Mouse (Mus musculus) kidney, adult 10 weeks (tissue): ENCODE data around the gene Haus7. TPM values are rescaled to one million over a fixed set of nuclear protein-coding genes. Genes with fewer than 3 reads are reported as not detected.

ENCODE experiments used
- polyA plus RNA-seq: library from polyadenylated mRNA; stranded (reverse); fragments of 350-450 nt; fragmentation: Illumina TruSeq; extraction: RNeasy Lipid Tissue Mini Kit (QIAGEN cat#74804); gene quantifications from one replicate; pipeline ENCODE4 v1.2.3, GENCODE M21; 2014; ENCODE audit warnings: low read depth, low replicate concordance

Gene Haus7
- polyA plus RNA-seq, result 7.4 TPM

DNA sequence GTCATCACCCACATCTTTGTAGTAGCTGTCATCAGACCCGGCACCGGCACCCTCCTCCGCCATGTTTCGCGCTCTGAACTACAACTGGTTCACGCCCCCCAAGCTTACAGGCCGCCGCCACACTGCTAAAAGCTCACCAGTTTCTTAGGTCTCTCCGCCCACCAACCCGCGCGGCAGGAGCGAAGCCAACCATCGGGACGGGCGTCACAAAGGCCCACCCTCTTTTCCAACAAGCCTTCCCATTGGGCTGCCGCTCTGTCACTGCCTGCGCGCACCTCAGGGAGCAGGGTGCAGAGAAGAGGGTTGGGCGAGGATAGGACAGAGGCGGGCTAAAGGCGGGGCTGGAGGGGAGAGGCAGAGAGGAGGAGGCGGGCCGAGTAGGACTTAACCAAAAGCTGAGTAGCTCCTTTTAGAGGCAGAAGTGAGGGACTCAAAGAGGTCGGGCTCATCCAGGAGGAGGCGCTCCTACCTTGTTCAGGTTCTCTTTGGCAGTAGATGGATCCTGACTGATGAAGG, at the start of gene Haus7:
TSS of gene Haus7 (minus strand) at position 168 of the 516 bp plus-strand sequence.

DNA sequence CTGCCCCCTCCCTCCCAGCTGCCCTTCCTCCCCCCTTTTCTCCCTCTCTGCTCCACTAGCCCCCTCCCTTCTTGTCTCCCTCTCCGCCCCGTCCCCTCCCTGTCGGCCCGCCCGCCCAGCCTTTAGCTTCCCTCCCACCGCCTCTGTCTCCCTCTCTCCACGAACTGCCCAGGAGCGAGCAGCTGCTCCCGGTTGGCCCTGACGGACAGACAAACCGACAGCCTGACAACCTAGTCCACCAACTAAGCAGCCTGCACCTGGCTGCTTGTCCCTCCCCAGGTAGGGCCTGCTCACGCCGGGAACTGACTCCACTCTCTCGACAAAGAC, 24.6 kb upstream of the Haus7 start, which contains the start of gene Bgn:
TSS of gene Bgn (plus strand) at position 119 of the 327 bp plus-strand sequence.

GRCm38 (mm10) chrX:73435252-73435651, 23.6 kb downstream of the Haus7 start, which contains the start of gene Trex2:
Gene Trex2 (minus strand): TSS chrX:73435344.

DNA sequence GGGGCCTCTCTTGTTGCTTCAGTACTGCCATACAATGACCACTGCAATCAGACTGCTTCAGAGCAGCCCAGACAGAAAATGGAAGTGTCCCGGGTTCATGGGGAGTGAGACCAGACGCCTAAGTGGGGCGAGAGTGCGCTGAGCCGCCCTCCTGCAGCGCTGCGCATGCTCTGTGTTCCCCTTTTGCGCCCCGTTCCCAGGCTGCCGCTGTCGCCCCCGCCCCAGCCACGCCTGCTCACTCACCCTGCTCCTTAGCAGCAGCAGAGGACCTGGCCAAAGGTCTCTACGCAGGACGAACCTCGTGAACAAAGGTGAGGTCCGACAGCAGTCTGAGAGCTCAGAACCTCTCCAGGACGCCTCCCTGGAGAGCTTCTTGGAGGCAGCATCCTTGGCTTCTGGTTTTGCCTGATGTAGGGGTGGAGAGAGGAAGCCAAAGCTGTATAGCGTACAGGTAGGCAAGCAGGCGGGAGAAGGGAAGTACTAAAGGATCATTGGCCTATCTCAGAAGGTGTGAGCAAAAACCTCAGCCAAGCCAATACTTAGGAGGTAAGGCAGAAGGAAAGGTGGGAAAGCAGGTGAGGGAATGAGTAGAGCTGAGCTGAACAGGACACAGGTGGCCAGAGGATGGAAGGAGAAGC, 47.8 kb downstream of the Haus7 start, which contains the start of gene Zfp92:
TSS of gene Zfp92 (plus strand) at position 217 of the 638 bp plus-strand sequence.

GRCm38 (mm10) chrX:73398636-73399035, 60.2 kb downstream of the Haus7 start, which contains the start of gene Gm18336:
Gene Gm18336 (minus strand): TSS chrX:73398736.

Other genes with a start within 250 kb of the Haus7 start
- gene Xlr4b, start 244.7 kb downstream of the Haus7 start, polyA plus RNA-seq, result 0.69 TPM
- 8.4 TPM for gene F8a, start 230.8 kb downstream of the Haus7 start, polyA plus RNA-seq
- 0.93 TPM for gene Xlr4c, start 215.9 kb downstream of the Haus7 start, polyA plus RNA-seq
- not detected for gene Xlr3c, start 193.7 kb downstream of the Haus7 start, polyA plus RNA-seq
- 0.65 TPM for gene Xlr5a, start 166.1 kb downstream of the Haus7 start, polyA plus RNA-seq
- 0.49 TPM for gene Xlr5c, start 166.1 kb downstream of the Haus7 start, polyA plus RNA-seq
- gene Gm45015, start 122.2 kb downstream of the Haus7 start, polyA plus RNA-seq, result not detected
- gene Zfp275, start 116.4 kb downstream of the Haus7 start, polyA plus RNA-seq, result 9.1 TPM
- gene Gm18336, start 60.3 kb downstream of the Haus7 start, polyA plus RNA-seq, result not detected
- gene Zfp92, start 47.9 kb downstream of the Haus7 start, polyA plus RNA-seq, result not detected
- gene Trex2, start 23.7 kb downstream of the Haus7 start, polyA plus RNA-seq, result not detected
- gene Bgn, start 24.6 kb upstream of the Haus7 start, polyA plus RNA-seq, result 169 TPM
- not detected for gene Atp2b3, start 44.0 kb upstream of the Haus7 start, polyA plus RNA-seq
- 0.32 TPM for gene Dusp9, start 180.4 kb upstream of the Haus7 start, polyA plus RNA-seq
- not detected for gene Pnck, start 201.1 kb upstream of the Haus7 start, polyA plus RNA-seq
- 126 TPM for gene Slc6a8, start 214.1 kb upstream of the Haus7 start, polyA plus RNA-seq